9 mouse cellular contexts compared by ENCODE assay signal in genomic region chr15:101236878-101237277, GRCm38 (mm10). TPM values are rescaled to one million over a fixed set of nuclear protein-coding genes. Genes with fewer than 3 reads are reported as not detected.
DNase-seq lines count a peak whose midpoint lies in the region.
"Had no signal": no experiment of that assay in that cellular context is flagged by ENCODE, and none has a peak within 500 bp of the region (broad histone marks: within the 10 kb centered on the region; RNA-seq: fewer than 3 reads in every experiment).

No protein-coding gene starts in this region.

- no peaks in the 10 kb centered on the region for H3K9me3 ChIP-seq in heart, embryonic 10.5 days
- H3K9me3 ChIP-seq: limb, embryonic 13.5 days had no signal

- no peaks in the 10 kb centered on the region for H3K36me3 ChIP-seq in heart, embryonic 10.5 days

- 6% methylated on average over 3 of the region's 3 CpGs for WGBS in heart, embryonic 10.5 days

- peaks cover 44% of the 10 kb centered on the region for H3K4me1 ChIP-seq in heart, embryonic 10.5 days

- no peak overlapping the region for H3K27ac ChIP-seq in heart, embryonic 10.5 days
- H3K27ac ChIP-seq: limb, embryonic 13.5 days had no signal

- H3K27me3 ChIP-seq in heart, embryonic 10.5 days (ENCODE audit: insufficient read depth, poor library complexity, severe bottlenecking) = peaks cover 38% of the 10 kb centered on the region

- no peak overlapping the region for H3K4me3 ChIP-seq in heart, embryonic 10.5 days
- H3K4me3 ChIP-seq: limb, embryonic 13.5 days had no signal

- DNase-seq in heart, adult 8-10 months (ENCODE audit: low spot score) = peak; percentile 67
- DNase-seq in heart, embryonic 10.5 days (ENCODE audit: low spot score) = no peak
- DNase-seq in 3T3-L1 (ENCODE audit: low read depth, low spot score) (peak; percentile 83), NIH3T3 (ENCODE audit: low read depth) (peak; percentile 81)
- DNase-seq in embryo, embryonic 11 days = peak; percentile 76
- DNase-seq in kidney, postnatal 10 days = peak; percentile 89
- peak; percentile 84 for DNase-seq in naive thymus-derived CD4-positive, alpha-beta T cell, adult 2 months (ENCODE audit: low read depth)
- no peak for DNase-seq in frontal cortex, postnatal 25 days (ENCODE audit: low spot score in 2 of 2)

RNA-seq across cellular contexts. Expression of gene Grasp, which starts 12.9 kb away (rescaled TPM):
- 10 to 100 TPM in 1 of 4 experiments, 1 to 10 TPM in 3; 7.6 to 10.2 (median 9.5) TPM for total RNA-seq in heart, adult 8-10 months (2022)
- 3.4 and 5.0 TPM in 2 replicates for polyA plus RNA-seq in heart, embryonic 10.5 days (2016; fragmentation: Nextera tagmentation; extraction: Ambion mirVana)

RNA-seq across cellular contexts. Expression of gene Nr4a1, which starts 17.2 kb away (rescaled TPM):
- 10 to 100 TPM in 3 of 4 experiments, 1 to 10 TPM in 1; 7.0 to 23.9 (median 12.6) TPM for total RNA-seq in heart, adult 8-10 months (2022)
- polyA plus RNA-seq in heart, embryonic 10.5 days (2016; fragmentation: Nextera tagmentation; extraction: Ambion mirVana) = 8.0 and 13.0 TPM in 2 replicates

RNA-seq across cellular contexts. Expression of gene Atg101, which starts 47.2 kb away (rescaled TPM):
- total RNA-seq in heart, adult 8-10 months (2022) = 10 to 100 TPM; 21.1 to 25.4 (median 21.4) TPM
- polyA plus RNA-seq in heart, embryonic 10.5 days (2016; fragmentation: Nextera tagmentation; extraction: Ambion mirVana) = 59.5 and 77.0 TPM in 2 replicates

RNA-seq across cellular contexts. Expression of gene 6030408B16Rik, which starts 56.1 kb away (rescaled TPM):
- total RNA-seq in heart, adult 8-10 months (2022) = 1 to 10 TPM in 3 of 4 experiments, under 1 TPM in 1; 0.54 to 2.1 (median 1.1) TPM
- 0.49 and 1.8 TPM in 2 replicates for polyA plus RNA-seq in heart, embryonic 10.5 days (2016; fragmentation: Nextera tagmentation; extraction: Ambion mirVana)

Comparison
In these comparisons a context has a peak if more than half of its experiments do, and no peak if none do; other contexts are left out.
1. DNase-seq: peak in heart, adult 8-10 months (single experiment), 3T3-L1 (single experiment), NIH3T3 (single experiment), embryo, embryonic 11 days (single experiment), kidney, postnatal 10 days (single experiment) and naive thymus-derived CD4-positive, alpha-beta T cell, adult 2 months (single experiment); none in heart, embryonic 10.5 days (single experiment) and frontal cortex, postnatal 25 days (0 of 2).